Mouse (Mus musculus) CD4-positive, CD25-positive, alpha-beta regulatory T cell, adult 2 months (primary cell): ENCODE measurements around the gene Pikfyve.

Experiments used
- DNase-seq: peaks from one replicate; pipeline ENCODE4 v3.0.0-alpha.2; 2012; ENCODE audit warnings: low read depth, low spot score

Pikfyve gene

DNA sequence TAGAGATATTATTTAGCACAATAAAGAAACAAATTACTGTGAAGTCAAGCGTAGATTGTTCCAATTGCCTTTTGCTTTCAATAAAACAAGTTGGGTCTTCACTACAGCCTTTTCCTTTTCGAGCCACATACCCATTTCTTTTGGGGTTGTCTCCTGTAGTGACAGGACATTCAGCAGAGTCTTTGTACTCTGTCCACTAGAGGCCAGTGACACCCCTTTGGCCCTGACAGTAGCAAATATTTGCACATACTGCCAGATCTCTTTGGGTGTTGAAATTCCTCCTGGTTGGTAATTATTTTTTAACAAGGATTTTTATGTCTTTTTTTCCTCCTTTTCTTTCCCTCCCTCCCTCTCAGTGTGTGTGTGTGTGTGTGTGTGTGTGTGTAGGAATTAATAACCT, 126.4 kb downstream of the Pikfyve start:
- DNase-seq, result no peak

DNA sequence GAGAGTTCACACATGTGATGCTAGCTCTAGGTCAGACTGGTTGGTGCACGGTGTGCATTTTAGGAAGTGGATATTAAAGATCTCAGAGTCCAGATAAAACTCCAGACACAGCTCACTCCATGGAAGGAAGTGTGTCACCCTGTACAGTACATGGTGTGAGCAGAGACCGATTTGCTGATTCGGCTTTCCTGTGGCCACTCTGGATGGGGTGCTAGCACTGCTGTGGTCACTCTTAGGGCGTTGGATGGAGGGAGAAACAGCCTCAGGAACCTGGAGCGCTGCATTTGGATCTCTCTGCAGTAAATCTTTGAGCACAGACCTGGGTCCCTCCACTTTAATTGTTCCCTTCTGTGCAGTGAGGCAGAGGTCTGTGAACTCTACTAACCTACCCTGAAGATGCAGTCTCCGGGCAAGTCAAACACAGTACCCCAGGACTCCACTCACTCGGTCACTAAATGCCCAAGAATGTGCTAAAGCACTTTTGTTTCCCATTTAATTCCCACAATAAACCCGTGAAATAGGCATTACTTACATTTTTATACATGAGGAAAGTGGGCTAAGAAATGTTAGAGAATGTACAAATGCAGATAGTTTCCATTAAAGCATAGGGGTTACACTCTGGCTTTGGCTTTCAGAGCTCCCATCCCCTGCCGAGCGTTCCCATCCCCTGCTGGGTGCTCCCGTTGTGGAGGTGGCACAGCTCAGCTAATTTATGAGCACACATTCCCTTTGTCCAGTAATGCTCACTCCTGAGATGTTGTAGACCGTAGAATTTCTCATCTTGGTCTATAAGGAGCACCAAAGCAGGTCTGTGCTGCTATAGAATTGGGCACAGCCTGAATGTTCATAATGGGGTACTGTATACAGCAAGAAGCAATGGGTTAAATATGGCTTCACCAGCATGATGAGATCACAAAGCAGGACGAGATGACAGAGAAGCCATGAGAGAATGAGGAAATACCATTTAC, 127.9 kb downstream of the Pikfyve start:
- DNase-seq, result no peak

- no peak for DNase-seq
Measured at GRCm38 (mm10) chr1:65315022-65315407, 128.5 kb downstream of the Pikfyve start.
